Mouse (Mus musculus) limb, embryonic 11.5 days (tissue): ENCODE results near the gene Krtap6-5. TPM values are rescaled to one million over a fixed set of nuclear protein-coding genes. Genes with fewer than 3 reads are reported as not detected.
A peak's percentile ranks its signal among the peaks of the same experiment; 100 is the strongest.
"Not testable (repeated sequence)": the region's sequence is repeated elsewhere in the genome, so short reads cannot be mapped to it uniquely, and the experiment has no call there.

Source experiments
- ATAC-seq: fragments of 200-750 bp; cut with Nextera tagmentation; 2 replicates; pipeline ENCODE4 v1.8.0; 2017; ENCODE audit warnings: low read depth; ENCODE audit not compliant: insufficient number of reproducible peaks, low FRiP score, low TSS enrichment
- DNase-seq: peaks from one replicate; pipeline ENCODE4 v3.0.0-alpha.2; 2015; ENCODE audit warnings: low spot score
- H3K27ac ChIP-seq: fragments of 300-500 bp; sonication (generic); replicated peaks from 2 replicates; pipeline ENCODE4 v1.5.1; 2014; ENCODE audit warnings: low read depth, mild to moderate bottlenecking, low read length
- H3K27me3 ChIP-seq: fragments of 300-500 bp; sonication (generic); 2 replicates; pipeline ENCODE4 v1.6.1; 2014; ENCODE audit warnings: mild to moderate bottlenecking, low read length, mixed read lengths; ENCODE audit not compliant: control insufficient read depth, insufficient read depth
- H3K36me3 ChIP-seq: fragments of 300-500 bp; sonication (generic); 2 replicates; pipeline ENCODE4 v1.6.1; 2014; ENCODE audit warnings: mild to moderate bottlenecking, low read length, moderate library complexity, mixed read lengths; ENCODE audit not compliant: control insufficient read depth, insufficient read depth
- H3K4me1 ChIP-seq: fragments of 300-500 bp; sonication (generic); 2 replicates; pipeline ENCODE4 v1.6.1; 2014; ENCODE audit warnings: low read length, mixed read lengths; ENCODE audit not compliant: control insufficient read depth, insufficient read depth
- H3K4me2 ChIP-seq: fragments of 300-500 bp; sonication (generic); 2 replicates; pipeline ENCODE4 v1.6.1; 2014; ENCODE audit warnings: low read depth, mild to moderate bottlenecking, moderate library complexity; ENCODE audit not compliant: severe bottlenecking
- H3K4me3 ChIP-seq: fragments of 300-500 bp; sonication (generic); 2 replicates; pipeline ENCODE4 v1.5.1; 2014; ENCODE audit warnings: low read depth, low read length
- H3K9ac ChIP-seq: fragments of 300-500 bp; sonication (generic); 2 replicates; pipeline ENCODE4 v1.6.1; 2014; ENCODE audit warnings: mild to moderate bottlenecking, low read length
- H3K9me3 ChIP-seq: fragments of 300-500 bp; sonication (generic); 2 replicates; pipeline ENCODE4 v1.6.1; 2016; ENCODE audit warnings: low read length; ENCODE audit not compliant: control insufficient read depth
- WGBS: fragments of 180-500 bp; shearing (Covaris S2); extraction: QIAGEN DNeasy Blood & Tissue Kit; methylation state at CpG from one replicate; pipeline ENCODE4 v1.1.7; 2014; 5-methylcytosine and 5-hydroxymethylcytosine counted together
- polyA plus RNA-seq: library from polyadenylated mRNA; unstranded; fragments of >200 nt; fragmentation: Nextera tagmentation; extraction: Ambion mirVana; gene quantifications from 2 replicates; pipeline ENCODE4 v1.2.1, GENCODE M21; 2014

The Krtap6-5 gene
- polyA plus RNA-seq, result not detected in 2 replicates

DNA sequence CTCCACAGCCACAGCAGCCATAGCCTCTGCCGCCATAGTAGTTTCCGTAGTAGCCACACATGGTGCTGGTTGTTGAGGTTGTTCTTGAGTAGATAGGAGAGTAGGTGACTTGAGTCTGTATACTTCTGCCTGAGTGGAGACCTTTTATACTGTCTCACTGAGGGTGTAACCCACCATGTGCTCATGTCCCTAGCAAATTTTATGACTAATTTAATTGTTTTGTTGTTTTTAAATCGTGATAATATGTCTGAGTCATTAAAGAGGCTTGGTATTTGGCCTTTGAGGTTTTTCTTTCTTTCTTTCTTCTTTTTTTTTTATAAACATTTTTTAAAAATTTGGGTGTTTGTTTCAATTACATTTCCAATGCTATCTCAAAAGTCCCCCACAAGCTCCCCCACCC is at the start of gene Krtap6-5:
Krtap6-5 (minus strand) TSS at position 101 of the 400 bp plus-strand sequence.
- no peak within 1 kb of the TSS for H3K4me2 ChIP-seq

DNA sequence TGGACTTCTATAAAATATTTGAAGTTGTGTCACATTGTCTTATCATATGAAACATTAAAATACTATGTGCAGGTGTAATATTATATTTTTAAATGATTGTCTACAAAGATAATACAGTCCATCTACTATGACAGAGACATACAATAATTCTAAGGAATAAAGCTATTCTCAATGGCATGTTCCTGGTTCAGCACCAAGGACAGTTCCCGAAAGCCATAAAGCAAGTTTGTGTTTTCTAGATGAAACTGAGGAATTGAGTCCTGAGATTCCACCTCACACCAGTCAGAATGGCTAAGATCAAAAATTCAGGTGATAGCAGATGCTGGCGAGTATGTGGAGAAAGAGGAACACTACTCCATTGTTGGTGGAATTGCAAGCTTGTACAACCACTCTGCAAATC is 23.4 kb upstream of the Krtap6-5 start:
- DNase-seq, result peak; percentile 66
- H3K27me3 ChIP-seq, H3K4me2 ChIP-seq, H3K9me3 ChIP-seq, H3K9ac ChIP-seq, ATAC-seq, H3K4me3 ChIP-seq, H3K27ac ChIP-seq, H3K36me3 ChIP-seq, H3K4me1 ChIP-seq: not testable (repeated sequence)
- WGBS, result 62% methylated on average over 2 of the region's 2 CpGs

More for the DNA sequence above, at the start of gene Krtap6-5:
- no peaks in the 10 kb centered on the region for H3K27me3 ChIP-seq
- H3K27ac ChIP-seq, result no peak within 1 kb of the TSS
- H3K4me3 ChIP-seq, result no peak within 1 kb of the TSS
- no peaks in the 10 kb centered on the region for H3K36me3 ChIP-seq
- ATAC-seq (no peak), DNase-seq (no peak)
- H3K9ac ChIP-seq, result no peak within 1 kb of the TSS
- H3K4me1 ChIP-seq, result no peaks in the 10 kb centered on the region
- 87% methylated on average over 3 of the region's 3 CpGs for WGBS
- no peaks in the 10 kb centered on the region for H3K9me3 ChIP-seq

DNA sequence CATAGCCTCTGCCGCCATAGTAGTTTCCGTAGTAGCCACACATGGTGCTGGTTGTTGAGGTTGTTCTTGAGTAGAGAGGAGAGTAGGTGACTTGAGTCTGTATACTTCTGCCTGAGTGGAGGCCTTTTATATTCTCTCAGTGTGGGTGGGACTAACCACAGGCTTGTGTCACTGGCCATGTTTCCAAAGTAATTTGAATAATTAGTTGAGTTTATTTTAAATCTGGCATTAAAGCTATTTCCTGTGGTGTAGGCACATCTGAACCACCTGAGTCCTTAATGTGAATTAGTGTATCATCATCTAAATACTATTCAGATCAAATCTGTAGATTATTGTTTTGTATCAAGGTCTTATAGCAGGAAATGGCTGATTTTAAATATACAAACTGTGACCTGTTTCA is 16.2 kb upstream of the Krtap6-5 start, which contains the start of gene 1110025L11Rik:
1110025L11Rik (minus strand) TSS at position 101 of the 400 bp plus-strand sequence.
- not testable (repeated sequence) for H3K27me3 ChIP-seq, H3K27ac ChIP-seq, H3K36me3 ChIP-seq, H3K4me3 ChIP-seq, DNase-seq, H3K4me2 ChIP-seq, H3K4me1 ChIP-seq, H3K9ac ChIP-seq, ATAC-seq, H3K9me3 ChIP-seq
- WGBS, result no CpG with 5 or more reads among the region's 2 CpGs

DNA sequence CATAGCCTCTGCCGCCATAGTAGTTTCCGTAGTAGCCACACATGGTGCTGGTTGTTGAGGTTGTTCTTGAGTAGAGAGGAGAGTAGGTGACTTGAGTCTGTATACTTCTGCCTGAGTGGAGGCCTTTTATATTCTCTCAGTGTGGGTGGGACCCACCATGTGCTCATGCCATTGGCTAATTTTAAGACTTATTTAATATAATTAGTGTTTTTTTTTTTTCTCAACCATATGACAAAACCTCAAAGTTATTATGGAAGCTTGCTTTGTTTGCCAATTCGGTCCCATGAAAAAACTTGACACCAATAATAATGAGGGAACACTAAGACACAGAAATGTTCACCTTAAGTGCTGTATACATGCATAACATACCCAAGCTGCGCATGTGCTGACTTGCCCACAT is 6.3 kb downstream of the Krtap6-5 start, which contains the start of gene Gm10228:
Gm10228 (minus strand) TSS at position 101 of the 400 bp plus-strand sequence.
- DNase-seq, H3K27me3 ChIP-seq, H3K4me3 ChIP-seq, ATAC-seq, H3K4me1 ChIP-seq, H3K9ac ChIP-seq, H3K36me3 ChIP-seq, H3K9me3 ChIP-seq, H3K27ac ChIP-seq, H3K4me2 ChIP-seq: not testable (repeated sequence)
- 89% methylated on average over 2 of the region's 4 CpGs for WGBS

DNA sequence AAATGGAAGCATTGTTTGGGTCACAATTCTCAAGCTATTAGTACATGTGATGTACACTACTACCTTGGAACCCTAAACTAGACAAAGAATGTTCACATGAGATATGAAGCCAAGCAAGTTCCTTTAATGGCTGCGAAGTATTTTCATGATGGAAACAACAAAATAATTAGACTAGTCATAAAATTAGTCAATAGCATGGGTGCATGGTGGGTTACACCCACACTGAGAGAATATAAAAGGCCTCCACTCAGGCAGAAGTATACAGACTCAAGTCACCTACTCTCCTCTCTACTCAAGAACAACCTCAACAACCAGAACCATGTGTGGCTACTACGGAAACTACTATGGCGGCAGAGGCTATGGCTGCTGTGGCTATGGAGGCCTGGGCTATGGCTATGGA is 16.3 kb downstream of the Krtap6-5 start, which contains the start of gene Krtap6-1:
Krtap6-1 (plus strand) TSS at position 301 of the 400 bp plus-strand sequence.
- not testable (repeated sequence) for H3K27me3 ChIP-seq, H3K4me3 ChIP-seq, H3K9me3 ChIP-seq, H3K4me2 ChIP-seq, H3K36me3 ChIP-seq, H3K4me1 ChIP-seq, ATAC-seq, H3K9ac ChIP-seq, H3K27ac ChIP-seq, DNase-seq
- 93% methylated on average over 3 of the region's 3 CpGs for WGBS

DNA sequence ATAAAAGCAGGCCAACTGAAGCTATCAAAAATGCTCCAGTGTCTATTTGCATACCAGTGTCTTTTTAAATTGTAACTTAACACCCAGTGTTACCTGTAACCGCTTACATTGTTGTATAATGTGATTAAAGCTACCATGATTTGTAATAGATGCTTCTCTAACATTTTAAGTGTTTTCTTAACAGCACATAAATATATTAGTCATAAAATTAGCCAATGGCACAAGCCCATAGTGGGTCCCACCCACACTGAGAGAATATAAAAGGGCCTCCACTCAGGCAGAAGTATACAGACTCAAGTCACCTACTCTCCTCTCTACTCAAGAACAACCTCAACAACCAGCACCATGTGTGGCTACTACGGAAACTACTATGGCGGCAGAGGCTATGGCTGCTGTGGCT is 32.7 kb downstream of the Krtap6-5 start, which contains the start of gene Gm10229:
Gm10229 (plus strand) TSS at position 301 of the 400 bp plus-strand sequence.
- not testable (repeated sequence) for H3K4me1 ChIP-seq, H3K4me3 ChIP-seq, H3K27me3 ChIP-seq, H3K9ac ChIP-seq, H3K4me2 ChIP-seq, H3K9me3 ChIP-seq, DNase-seq, H3K27ac ChIP-seq, H3K36me3 ChIP-seq, ATAC-seq
- 96% methylated on average over 1 of the region's 3 CpGs for WGBS

DNA sequence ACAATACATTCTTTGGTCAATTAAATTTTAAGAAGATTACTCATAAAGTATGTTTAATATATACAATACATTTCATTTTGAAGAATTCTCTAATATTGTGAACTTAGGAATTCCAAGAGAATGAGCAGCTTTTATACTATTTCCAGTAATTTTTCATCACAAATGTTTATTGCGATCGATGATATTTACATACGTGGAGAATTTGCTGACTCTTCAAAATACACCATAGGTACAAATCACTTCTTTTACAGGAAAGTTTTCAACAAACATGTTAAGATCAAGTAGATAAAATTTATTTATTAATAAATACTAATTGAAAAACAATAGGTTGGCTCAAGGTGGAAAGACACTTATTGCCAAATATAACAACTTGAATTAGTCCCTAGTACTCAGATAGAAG is 33.7 kb downstream of the Krtap6-5 start:
- Histone ChIP-seq H3K36me3 (no peaks in the 10 kb centered on the region), H3K9me3 (no peaks in the 10 kb centered on the region), H3K4me1 (no peaks in the 10 kb centered on the region), H3K4me2 (no peak overlapping the region), H3K27me3 (no peaks in the 10 kb centered on the region), H3K9ac (no peak overlapping the region), H3K27ac (no peak overlapping the region), H3K4me3 (no peak overlapping the region)
- DNase-seq (no peak), ATAC-seq (no peak)
- WGBS, result 96% methylated on average over 3 of the region's 3 CpGs

DNA sequence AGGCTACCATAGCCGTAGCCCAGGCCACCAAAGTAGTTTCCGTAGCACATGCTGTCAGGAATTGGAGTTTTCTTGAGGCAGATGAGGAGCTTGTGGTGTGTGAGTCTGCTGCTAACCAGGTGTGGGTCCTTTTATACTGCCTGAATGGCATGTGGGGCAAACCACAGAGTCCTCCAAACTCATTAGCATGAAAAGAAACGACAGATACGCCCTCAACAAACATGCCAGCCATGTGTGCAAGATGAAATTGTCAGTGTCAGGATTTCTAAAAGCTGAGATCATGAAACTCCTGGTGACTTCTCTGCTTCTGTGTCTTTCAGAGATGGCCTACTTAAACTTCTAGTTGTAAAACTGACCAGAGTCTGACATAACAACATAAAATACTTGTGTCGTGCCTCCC is 37.0 kb downstream of the Krtap6-5 start, which contains the start of gene Krtap22-2:
Krtap22-2 (minus strand) TSS at position 101 of the 400 bp plus-strand sequence.
- H3K4me2 ChIP-seq, result no peak within 1 kb of the TSS
- no peaks in the 10 kb centered on the region for H3K9me3 ChIP-seq
- DNase-seq (no peak), ATAC-seq (no peak)
- 81% methylated on average over 5 of the region's 5 CpGs for WGBS
- no peak within 1 kb of the TSS for H3K4me3 ChIP-seq
- H3K36me3 ChIP-seq, result no peaks in the 10 kb centered on the region
- H3K9ac ChIP-seq, result no peak within 1 kb of the TSS
- no peak within 1 kb of the TSS for H3K27ac ChIP-seq
- no peaks in the 10 kb centered on the region for H3K4me1 ChIP-seq
- no peaks in the 10 kb centered on the region for H3K27me3 ChIP-seq
